Mouse (Mus musculus): Measurements from ENCODE around the gene C2cd4c. TPM values are rescaled to one million over a fixed set of nuclear protein-coding genes. Genes with fewer than 3 reads are reported as not detected.

The C2cd4c gene
- polyA plus RNA-seq, 1 experiment from 2014 or later = 0.54 TPM

GRCm38 (mm10) chr10:79585723-79586122 lies 28.1 kb downstream of the C2cd4c start:
- H3K9ac ChIP-seq = no peak overlapping the region
- H3K4me2 ChIP-seq = no peak overlapping the region
- H3K9me3 ChIP-seq = no peaks in the 10 kb centered on the region
- H3K36me3 ChIP-seq = no peaks in the 10 kb centered on the region
- no peak overlapping the region for H3K4me3 ChIP-seq
- ATAC-seq (ENCODE audit: low FRiP score, low read depth) = no peak
- no peak overlapping the region for H3K27ac ChIP-seq (replicated peaks)
- no peaks in the 10 kb centered on the region for H3K4me1 ChIP-seq (replicated peaks)
- no peaks in the 10 kb centered on the region for H3K27me3 ChIP-seq
- WGBS = 93% methylated on average over 5 of the region's 5 CpGs

GRCm38 (mm10) chr10:79585136-79585535 lies 28.7 kb downstream of the C2cd4c start:
- Histone ChIP-seq H3K4me2 (no peak overlapping the region), H3K4me3 (no peak overlapping the region), H3K4me1 (replicated peaks) (no peaks in the 10 kb centered on the region), H3K9ac (no peak overlapping the region), H3K27me3 (no peaks in the 10 kb centered on the region), H3K9me3 (no peaks in the 10 kb centered on the region), H3K27ac (replicated peaks) (no peak overlapping the region), H3K36me3 (no peaks in the 10 kb centered on the region)
- ATAC-seq (ENCODE audit: low FRiP score, low read depth) = no peak
- WGBS = 88% methylated on average over 6 of the region's 6 CpGs

- Histone ChIP-seq H3K9ac (no peak overlapping the region), H3K27me3 (no peaks in the 10 kb centered on the region), H3K9me3 (no peaks in the 10 kb centered on the region), H3K4me3 (no peak overlapping the region), H3K4me1 (replicated peaks) (no peaks in the 10 kb centered on the region), H3K4me2 (no peak overlapping the region), H3K27ac (replicated peaks) (no peak overlapping the region), H3K36me3 (no peaks in the 10 kb centered on the region)
- no peak for ATAC-seq (ENCODE audit: low FRiP score, low read depth)
- WGBS = 81% methylated on average over 9 of the region's 9 CpGs
Measured at GRCm38 (mm10) chr10:79584426-79584825, 29.4 kb downstream of the C2cd4c start.

- no peak overlapping the region for H3K9ac ChIP-seq
- no peaks in the 10 kb centered on the region for H3K4me1 ChIP-seq (replicated peaks)
- no peak overlapping the region for H3K27ac ChIP-seq (replicated peaks)
- no peaks in the 10 kb centered on the region for H3K9me3 ChIP-seq
- no peak overlapping the region for H3K4me2 ChIP-seq
- H3K4me3 ChIP-seq = no peak overlapping the region
- ATAC-seq (ENCODE audit: low FRiP score, low read depth) = no peak
- H3K27me3 ChIP-seq = no peaks in the 10 kb centered on the region
- no peaks in the 10 kb centered on the region for H3K36me3 ChIP-seq
- WGBS = 76% methylated on average over 7 of the region's 7 CpGs
Measured at GRCm38 (mm10) chr10:79584021-79584420, 29.8 kb downstream of the C2cd4c start.

DNA sequence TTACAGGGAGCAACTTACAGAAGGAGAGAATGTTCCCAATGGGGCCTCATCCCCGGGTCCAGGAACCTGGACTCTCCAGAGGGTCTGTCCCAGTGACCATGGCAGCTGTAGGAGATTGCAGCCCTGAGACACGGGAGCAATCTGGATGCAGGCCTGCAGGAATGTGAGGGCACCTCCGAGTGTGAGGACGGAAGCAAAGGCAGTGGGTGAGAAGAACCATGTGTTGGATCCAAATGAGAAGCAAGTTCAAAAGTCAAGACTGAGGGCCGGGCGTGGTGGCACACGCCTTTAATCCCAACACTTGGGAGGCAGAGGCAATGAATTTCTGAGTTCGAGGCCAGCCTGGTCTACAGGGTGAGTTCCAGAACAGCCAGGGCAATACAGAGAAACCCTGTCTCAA lies 32.3 kb downstream of the C2cd4c start:
- WGBS = 90% methylated on average over 8 of the region's 8 CpGs
- ATAC-seq (ENCODE audit: low FRiP score, low read depth) = no peak
- no peaks in the 10 kb centered on the region for H3K36me3 ChIP-seq

DNA sequence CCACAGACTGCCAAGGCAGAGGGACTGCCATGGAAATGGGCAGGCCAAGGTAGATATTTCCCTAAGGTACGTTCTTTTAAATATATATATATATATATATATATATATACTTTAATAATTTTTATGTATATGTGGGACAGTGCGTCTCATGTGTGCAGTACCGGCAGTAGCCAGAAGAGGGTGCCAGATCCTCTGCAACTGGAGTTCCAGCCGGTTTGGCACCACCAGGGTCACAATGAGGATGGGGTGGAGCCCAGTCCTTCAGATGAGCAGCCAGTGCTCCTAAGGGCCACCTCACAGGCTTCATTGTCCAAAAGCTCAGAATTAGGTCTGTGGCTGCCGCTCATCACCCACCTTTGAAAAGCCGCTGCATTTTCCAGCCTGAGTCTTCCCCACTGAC lies 33.0 kb downstream of the C2cd4c start:
- H3K9me3 ChIP-seq = no peaks in the 10 kb centered on the region
- H3K27me3 ChIP-seq = no peaks in the 10 kb centered on the region
- H3K9ac ChIP-seq = no peak overlapping the region
- H3K36me3 ChIP-seq = no peaks in the 10 kb centered on the region
- H3K4me1 ChIP-seq (replicated peaks) = no peaks in the 10 kb centered on the region
- H3K4me2 ChIP-seq = no peak overlapping the region
- no peak for ATAC-seq (ENCODE audit: low FRiP score, low read depth)
- no peak overlapping the region for H3K4me3 ChIP-seq
- H3K27ac ChIP-seq (replicated peaks) = no peak overlapping the region
- WGBS = 44% methylated on average over 6 of the region's 6 CpGs

More for the DNA sequence above, 32.3 kb downstream of the C2cd4c start:
- Histone ChIP-seq H3K4me3 (no peak overlapping the region), H3K27me3 (no peaks in the 10 kb centered on the region), H3K9me3 (no peaks in the 10 kb centered on the region), H3K4me2 (no peak overlapping the region), H3K27ac (replicated peaks) (no peak overlapping the region), H3K9ac (no peak overlapping the region), H3K4me1 (replicated peaks) (no peaks in the 10 kb centered on the region)

DNA sequence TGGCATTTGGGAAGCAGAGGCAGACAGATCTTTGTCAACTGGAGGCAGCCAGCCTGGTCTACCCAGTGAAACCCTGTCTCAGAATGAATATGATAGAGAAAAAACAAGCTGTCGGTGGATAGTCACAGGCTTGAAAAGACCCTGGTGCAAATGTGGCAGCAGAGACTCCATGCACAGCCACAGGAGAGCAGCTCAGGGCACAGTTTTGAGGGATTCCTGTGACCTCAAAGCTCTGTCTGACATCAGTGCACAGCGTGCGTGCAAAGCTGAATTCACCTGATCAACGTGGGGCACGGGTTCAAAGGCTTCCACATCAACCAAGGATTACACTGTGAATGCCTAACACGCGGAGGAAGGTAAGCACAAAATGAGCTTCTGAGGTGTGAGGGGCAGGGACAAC lies 33.5 kb downstream of the C2cd4c start:
- 71% methylated on average over 7 of the region's 7 CpGs for WGBS
- Histone ChIP-seq H3K9me3 (no peaks in the 10 kb centered on the region), H3K36me3 (no peaks in the 10 kb centered on the region), H3K4me2 (no peak overlapping the region), H3K27ac (replicated peaks) (no peak overlapping the region), H3K4me1 (replicated peaks) (no peaks in the 10 kb centered on the region), H3K9ac (no peak overlapping the region), H3K4me3 (no peak overlapping the region), H3K27me3 (no peaks in the 10 kb centered on the region)
- ATAC-seq (ENCODE audit: low FRiP score, low read depth) = no peak

DNA sequence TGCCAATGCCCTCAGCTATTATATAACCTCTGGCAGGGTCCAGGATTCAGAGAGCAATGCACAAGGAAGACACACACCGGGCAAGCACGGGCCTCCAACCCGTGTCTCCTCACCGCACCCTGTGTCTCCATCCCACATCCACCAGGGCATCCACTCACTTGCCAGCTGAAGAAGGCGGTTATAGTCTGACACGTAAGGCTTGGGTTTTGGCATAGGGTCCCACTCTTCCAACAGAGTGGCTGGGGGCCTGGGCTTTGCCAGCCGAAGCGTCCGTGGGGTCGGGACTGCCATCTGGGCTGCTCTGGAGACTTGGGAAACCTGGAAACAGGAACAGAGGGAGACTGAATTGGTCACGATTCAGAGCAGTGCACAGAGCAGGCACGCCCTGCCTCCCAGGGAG lies 34.0 kb downstream of the C2cd4c start:
- Histone ChIP-seq H3K9ac (no peak overlapping the region), H3K27ac (replicated peaks) (no peak overlapping the region), H3K36me3 (no peaks in the 10 kb centered on the region), H3K4me2 (no peak overlapping the region), H3K4me3 (no peak overlapping the region), H3K27me3 (no peaks in the 10 kb centered on the region), H3K9me3 (no peaks in the 10 kb centered on the region), H3K4me1 (replicated peaks) (no peaks in the 10 kb centered on the region)
- no peak for ATAC-seq (ENCODE audit: low FRiP score, low read depth)
- 76% methylated on average over 12 of the region's 12 CpGs for WGBS

DNA sequence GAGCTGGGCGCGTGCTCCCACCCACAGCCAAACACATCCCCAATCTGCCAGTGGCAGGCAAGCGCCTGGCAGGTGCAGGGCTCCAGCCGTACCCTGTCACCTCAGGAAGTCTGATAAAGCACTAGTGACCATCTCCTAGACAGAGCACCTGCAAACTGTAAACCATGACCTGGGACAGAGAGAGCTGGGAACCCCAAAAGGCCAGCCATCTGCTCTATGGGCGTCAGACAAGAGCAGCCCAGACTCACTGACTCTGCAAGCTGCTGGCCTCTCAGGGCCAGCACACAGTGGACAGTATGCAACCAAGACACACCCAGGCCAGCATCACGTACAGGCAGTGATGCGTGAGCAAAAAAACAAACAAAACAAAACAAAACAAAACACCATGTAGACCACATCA lies 34.9 kb downstream of the C2cd4c start:
- ATAC-seq (ENCODE audit: low FRiP score, low read depth) = no peak
- Histone ChIP-seq H3K4me3 (no peak overlapping the region), H3K9me3 (no peaks in the 10 kb centered on the region), H3K27ac (replicated peaks) (no peak overlapping the region), H3K27me3 (no peaks in the 10 kb centered on the region), H3K4me1 (replicated peaks) (no peaks in the 10 kb centered on the region), H3K36me3 (no peaks in the 10 kb centered on the region), H3K4me2 (no peak overlapping the region), H3K9ac (no peak overlapping the region)
- 83% methylated on average over 7 of the region's 7 CpGs for WGBS

- no peak for ATAC-seq (ENCODE audit: low FRiP score, low read depth)
- Histone ChIP-seq H3K4me3 (no peak overlapping the region), H3K27me3 (no peaks in the 10 kb centered on the region), H3K4me2 (no peak overlapping the region), H3K9me3 (no peaks in the 10 kb centered on the region), H3K27ac (replicated peaks) (no peak overlapping the region), H3K4me1 (replicated peaks) (no peaks in the 10 kb centered on the region), H3K9ac (no peak overlapping the region), H3K36me3 (no peaks in the 10 kb centered on the region)
- WGBS = 48% methylated on average over 9 of the region's 9 CpGs
Measured at GRCm38 (mm10) chr10:79578276-79578675, 35.5 kb downstream of the C2cd4c start.

DNA sequence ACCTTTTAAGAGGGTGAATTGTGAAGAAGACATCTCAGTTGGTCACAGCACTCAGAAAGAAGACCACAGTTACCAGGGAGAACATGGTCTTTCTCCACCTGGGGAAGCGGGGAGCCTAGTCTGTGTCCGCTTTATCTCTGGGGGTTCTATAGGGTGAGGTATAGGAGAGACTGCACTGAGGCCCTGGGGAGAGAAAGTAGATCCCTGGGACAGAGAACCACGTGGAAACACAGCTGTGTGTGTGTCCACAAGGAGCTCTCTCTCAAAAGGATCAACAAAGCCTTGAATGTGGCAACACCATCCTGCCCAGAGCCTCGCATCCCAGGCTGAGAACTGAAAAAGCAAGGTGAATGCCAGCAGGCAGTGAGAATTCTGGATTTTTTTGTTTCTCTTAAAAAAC lies 36.4 kb downstream of the C2cd4c start:
- H3K4me3 ChIP-seq = no peak overlapping the region
- no peaks in the 10 kb centered on the region for H3K4me1 ChIP-seq (replicated peaks)
- ATAC-seq (ENCODE audit: low FRiP score, low read depth) = no peak
- no peak overlapping the region for H3K4me2 ChIP-seq
- no peaks in the 10 kb centered on the region for H3K36me3 ChIP-seq
- no peaks in the 10 kb centered on the region for H3K9me3 ChIP-seq
- no peaks in the 10 kb centered on the region for H3K27me3 ChIP-seq
- no peak overlapping the region for H3K9ac ChIP-seq
- WGBS = 76% methylated on average over 4 of the region's 4 CpGs
- no peak overlapping the region for H3K27ac ChIP-seq (replicated peaks)

DNA sequence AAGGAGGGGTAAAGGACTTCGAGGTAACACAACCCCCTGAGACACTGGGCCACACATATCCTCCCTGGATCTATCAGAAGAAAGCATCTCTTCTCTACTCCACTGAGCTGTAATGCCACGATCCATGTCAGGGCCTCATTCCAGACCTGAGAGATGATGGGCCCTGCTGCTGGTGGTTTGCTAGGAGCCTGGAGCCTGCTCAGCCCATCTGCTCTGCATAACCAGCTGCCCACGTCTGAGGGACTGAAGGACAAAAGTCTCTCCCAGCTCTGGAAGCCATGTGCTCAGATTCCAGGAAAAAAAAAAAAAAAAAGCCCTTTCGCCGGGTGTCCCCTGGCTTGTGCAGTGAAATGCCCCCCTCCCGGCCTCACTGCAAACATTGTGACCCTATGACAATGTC lies 38.1 kb downstream of the C2cd4c start:
- no peaks in the 10 kb centered on the region for H3K36me3 ChIP-seq
- H3K27me3 ChIP-seq = no peaks in the 10 kb centered on the region
- H3K4me2 ChIP-seq = no peak overlapping the region
- H3K4me1 ChIP-seq (replicated peaks) = no peaks in the 10 kb centered on the region
- no peak overlapping the region for H3K9ac ChIP-seq
- H3K4me3 ChIP-seq = no peak overlapping the region
- no peaks in the 10 kb centered on the region for H3K9me3 ChIP-seq
- H3K27ac ChIP-seq (replicated peaks) = no peak overlapping the region
- WGBS = 83% methylated on average over 6 of the region's 6 CpGs
- ATAC-seq (ENCODE audit: low FRiP score, low read depth) = no peak

GRCm38 (mm10) chr10:79574796-79575195 lies 39.0 kb downstream of the C2cd4c start:
- Histone ChIP-seq H3K27me3 (no peaks in the 10 kb centered on the region), H3K36me3 (no peaks in the 10 kb centered on the region), H3K4me2 (no peak overlapping the region), H3K9ac (no peak overlapping the region), H3K9me3 (no peaks in the 10 kb centered on the region), H3K4me3 (no peak overlapping the region), H3K27ac (replicated peaks) (no peak overlapping the region), H3K4me1 (replicated peaks) (no peaks in the 10 kb centered on the region)
- 91% methylated on average over 6 of the region's 6 CpGs for WGBS
- ATAC-seq (ENCODE audit: low FRiP score, low read depth) = no peak
